Mouse (Mus musculus) lung, embryonic 16.5 days (tissue): ENCODE data around the gene Pagr1b. TPM values are rescaled to one million over a fixed set of nuclear protein-coding genes. Genes with fewer than 3 reads are reported as not detected.

ENCODE experiments used
- ATAC-seq: fragments of 200-750 bp; cut with Nextera tagmentation; 2 replicates; pipeline ENCODE4 v1.8.0; 2017; ENCODE audit warnings: low read depth, mild to moderate bottlenecking, moderate library complexity
- H3K27ac ChIP-seq: fragments of 300-500 bp; sonication (generic); 2 replicates; pipeline ENCODE4 v1.5.1; 2014; ENCODE audit warnings: mild to moderate bottlenecking, control low read depth, low read length
- H3K27me3 ChIP-seq: fragments of 300-500 bp; sonication (generic); 2 replicates; pipeline ENCODE4 v1.6.1; 2014; ENCODE audit warnings: low read depth, low read length, mixed read lengths; ENCODE audit not compliant: control insufficient read depth, insufficient read depth
- H3K36me3 ChIP-seq: fragments of 300-500 bp; sonication (generic); 2 replicates; pipeline ENCODE4 v1.6.1; 2014; ENCODE audit warnings: low read length; ENCODE audit not compliant: control insufficient read depth, insufficient read depth
- H3K4me1 ChIP-seq: fragments of 300-500 bp; sonication (generic); replicated peaks from 2 replicates; pipeline ENCODE4 v1.6.1; 2014; ENCODE audit warnings: low read length, mixed read lengths; ENCODE audit not compliant: control insufficient read depth, insufficient read depth
- H3K4me2 ChIP-seq: fragments of 300-500 bp; sonication (generic); 2 replicates; pipeline ENCODE4 v1.6.1; 2014; ENCODE audit warnings: low read depth, low read length, control low read depth
- H3K4me3 ChIP-seq: fragments of 300-500 bp; sonication (generic); 2 replicates; pipeline ENCODE4 v1.5.1; 2014; ENCODE audit warnings: mild to moderate bottlenecking, low read length, control low read depth
- H3K9ac ChIP-seq: fragments of 300-500 bp; sonication (generic); 2 replicates; pipeline ENCODE4 v1.6.1; 2014; ENCODE audit warnings: low read length, control low read depth
- H3K9me3 ChIP-seq: fragments of 300-500 bp; sonication (generic); 2 replicates; pipeline ENCODE4 v1.6.1; 2016; ENCODE audit warnings: low read length; ENCODE audit not compliant: control insufficient read depth
- WGBS: fragments of 180-500 bp; shearing (Covaris S2); extraction: QIAGEN DNeasy Blood & Tissue Kit; methylation state at CpG from one replicate; pipeline ENCODE4 v1.1.7; 2014; 5-methylcytosine and 5-hydroxymethylcytosine counted together
- polyA plus RNA-seq: library from polyadenylated mRNA; unstranded; fragments of >200 nt; fragmentation: Nextera tagmentation; extraction: Ambion mirVana; gene quantifications from 2 replicates; pipeline ENCODE4 v1.2.1, GENCODE M21; 2015

Pagr1b gene
- 0.62 and 0.93 TPM in 2 replicates for polyA plus RNA-seq

GRCm38 (mm10) chr7:127016481-127016485 lies at the start of gene Pagr1b:
Gene Pagr1b, minus strand, starts transcription at chr7:127016484.
- Histone ChIP-seq H3K9ac (peak within 1 kb of the TSS; percentile 77), H3K4me1 (peaks cover 55% of the 10 kb centered on the region), H3K9me3 (no peaks in the 10 kb centered on the region), H3K27me3 (no peaks in the 10 kb centered on the region), H3K36me3 (peaks cover 5% of the 10 kb centered on the region; the same call in 1 of the 2 replicates), H3K4me2 (peak within 1 kb of the TSS; percentile 80), H3K4me3 (peak within 1 kb of the TSS; percentile 59), H3K27ac (peak within 1 kb of the TSS; percentile 98)
- ATAC-seq: no peak

DNA sequence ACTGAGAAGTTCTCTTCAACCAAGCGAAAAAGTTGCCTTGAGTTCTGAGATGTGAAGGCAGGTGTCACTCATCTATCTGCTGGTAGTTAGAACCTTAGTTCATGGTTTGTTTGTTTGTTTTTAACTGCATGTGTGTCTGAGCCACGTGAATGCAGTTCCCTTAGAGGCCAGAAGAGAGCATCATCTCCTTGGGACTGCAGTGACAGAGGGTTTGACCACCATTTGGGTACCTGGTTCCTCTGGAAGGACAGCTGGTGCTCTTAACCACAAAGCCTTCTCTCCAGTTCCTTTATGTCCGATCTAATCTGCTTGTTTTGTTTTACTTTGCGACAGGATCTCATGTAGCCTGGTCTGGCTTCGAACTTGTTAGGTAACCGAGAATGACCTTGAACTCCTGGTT lies 49.3 kb upstream of the Pagr1b start:
- H3K4me2 ChIP-seq: no peak overlapping the region
- WGBS: 77% methylated on average over 6 of the region's 6 CpGs
- no peaks in the 10 kb centered on the region for H3K4me1 ChIP-seq
- no peak overlapping the region for H3K4me3 ChIP-seq
- H3K27ac ChIP-seq: no peak overlapping the region
- no peak overlapping the region for H3K9ac ChIP-seq
- no peaks in the 10 kb centered on the region for H3K27me3 ChIP-seq
- no peak for ATAC-seq
- no peaks in the 10 kb centered on the region for H3K36me3 ChIP-seq
- no peaks in the 10 kb centered on the region for H3K9me3 ChIP-seq

- WGBS: 42% methylated on average over 5 of the region's 5 CpGs
- ATAC-seq: no peak
- H3K9ac ChIP-seq: no peak overlapping the region
- H3K4me2 ChIP-seq: no peak overlapping the region
- no peak overlapping the region for H3K4me3 ChIP-seq
- H3K9me3 ChIP-seq: no peaks in the 10 kb centered on the region
- H3K4me1 ChIP-seq: no peaks in the 10 kb centered on the region
- H3K27ac ChIP-seq: no peak overlapping the region
- no peaks in the 10 kb centered on the region for H3K36me3 ChIP-seq
- peaks cover 3% of the 10 kb centered on the region; the same call in 1 of the 2 replicates for H3K27me3 ChIP-seq
Observed at GRCm38 (mm10) chr7:127055026-127055585, 38.8 kb upstream of the Pagr1b start.

GRCm38 (mm10) chr7:127041851-127042672 lies 25.8 kb upstream of the Pagr1b start, which contains the start of gene Kif22:
Gene Kif22, minus strand, starts transcription at chr7:127042471.
- peak; percentile 95 for ATAC-seq
- under 1% methylated on average over 53 of the region's 53 CpGs for WGBS
- H3K4me2 ChIP-seq: peak within 1 kb of the TSS; percentile 70

GRCm38 (mm10) chr7:127031244-127031643 lies 15.0 kb upstream of the Pagr1b start:
- Histone ChIP-seq H3K27me3 (no peaks in the 10 kb centered on the region), H3K9me3 (no peaks in the 10 kb centered on the region), H3K4me3 (no peak overlapping the region), H3K36me3 (peaks cover 55% of the 10 kb centered on the region), H3K27ac (no peak overlapping the region), H3K9ac (no peak overlapping the region), H3K4me1 (peaks cover 8% of the 10 kb centered on the region), H3K4me2 (no peak overlapping the region)
- 48% methylated on average over 1 of the region's 1 CpGs for WGBS
- no peak for ATAC-seq

More at GRCm38 (mm10) chr7:127041851-127042672, 25.8 kb upstream of the Pagr1b start, which contains the start of gene Kif22:
- peak within 1 kb of the TSS; percentile 80 for H3K27ac ChIP-seq
- H3K9ac ChIP-seq: peak within 1 kb of the TSS; percentile 93
- H3K4me1 ChIP-seq: peaks cover 6% of the 10 kb centered on the region
- H3K4me3 ChIP-seq: peak within 1 kb of the TSS; percentile 95
- H3K27me3 ChIP-seq: no peaks in the 10 kb centered on the region
- no peaks in the 10 kb centered on the region; the same call in 1 of the 2 replicates for H3K9me3 ChIP-seq
- peaks cover 11% of the 10 kb centered on the region for H3K36me3 ChIP-seq

DNA sequence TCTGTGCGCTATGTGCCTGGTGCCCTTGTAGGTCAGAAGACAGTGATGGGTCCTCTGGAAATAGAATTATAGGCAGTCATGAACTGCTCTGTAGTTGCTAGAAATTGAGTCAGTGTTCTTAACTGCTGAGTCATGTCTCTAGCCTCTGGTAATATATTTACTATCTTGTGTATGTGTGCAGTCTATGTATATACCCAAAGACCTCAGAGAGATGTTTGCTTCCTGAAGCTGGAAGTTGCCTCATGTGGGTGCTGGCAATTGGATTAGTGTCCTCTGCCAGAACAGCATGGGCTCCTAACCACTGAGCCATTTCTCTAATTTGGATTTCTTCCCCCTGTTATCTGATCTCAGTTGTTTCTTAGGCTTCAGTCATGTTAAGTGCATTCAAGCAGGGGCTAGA lies 13.9 kb upstream of the Pagr1b start:
- 95% methylated on average over 1 of the region's 1 CpGs for whole genome bisulfite sequencing
- ATAC-seq: no peak
- Histone ChIP-seq H3K36me3 (peaks cover 50% of the 10 kb centered on the region), H3K27me3 (no peaks in the 10 kb centered on the region), H3K4me2 (no peak overlapping the region), H3K9ac (no peak overlapping the region), H3K4me3 (no peak overlapping the region), H3K9me3 (no peaks in the 10 kb centered on the region), H3K4me1 (peaks cover 8% of the 10 kb centered on the region), H3K27ac (no peak overlapping the region)

DNA sequence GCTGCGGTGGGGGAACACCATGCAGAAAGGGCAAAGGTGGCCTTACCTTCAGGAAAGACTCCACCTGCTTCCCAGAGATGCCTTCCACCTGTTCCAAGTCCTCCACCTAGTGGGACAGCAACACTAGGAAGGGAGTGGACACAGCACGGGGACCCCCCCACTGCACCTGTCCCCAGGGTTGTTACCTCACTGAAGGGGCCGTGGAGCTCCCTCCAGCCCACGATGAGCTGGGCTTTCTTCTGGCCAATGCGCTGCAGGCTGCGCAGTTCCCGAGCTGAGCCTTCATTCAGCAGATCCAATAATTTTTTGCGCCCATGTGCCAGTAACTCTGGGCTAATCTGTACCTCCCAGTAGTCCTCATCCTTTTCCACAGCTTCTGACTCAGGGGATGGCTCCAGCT lies 11.6 kb upstream of the Pagr1b start:
- WGBS: 53% methylated on average over 8 of the region's 8 CpGs
- Histone ChIP-seq H3K27ac (peak overlapping the region; percentile 99), H3K4me3 (peak overlapping the region; percentile 94), H3K36me3 (peaks cover 45% of the 10 kb centered on the region), H3K27me3 (no peaks in the 10 kb centered on the region), H3K9me3 (no peaks in the 10 kb centered on the region), H3K4me1 (peaks cover 26% of the 10 kb centered on the region), H3K9ac (peak overlapping the region; percentile 75), H3K4me2 (peak overlapping the region; percentile 77)
- no peak for ATAC-seq

DNA sequence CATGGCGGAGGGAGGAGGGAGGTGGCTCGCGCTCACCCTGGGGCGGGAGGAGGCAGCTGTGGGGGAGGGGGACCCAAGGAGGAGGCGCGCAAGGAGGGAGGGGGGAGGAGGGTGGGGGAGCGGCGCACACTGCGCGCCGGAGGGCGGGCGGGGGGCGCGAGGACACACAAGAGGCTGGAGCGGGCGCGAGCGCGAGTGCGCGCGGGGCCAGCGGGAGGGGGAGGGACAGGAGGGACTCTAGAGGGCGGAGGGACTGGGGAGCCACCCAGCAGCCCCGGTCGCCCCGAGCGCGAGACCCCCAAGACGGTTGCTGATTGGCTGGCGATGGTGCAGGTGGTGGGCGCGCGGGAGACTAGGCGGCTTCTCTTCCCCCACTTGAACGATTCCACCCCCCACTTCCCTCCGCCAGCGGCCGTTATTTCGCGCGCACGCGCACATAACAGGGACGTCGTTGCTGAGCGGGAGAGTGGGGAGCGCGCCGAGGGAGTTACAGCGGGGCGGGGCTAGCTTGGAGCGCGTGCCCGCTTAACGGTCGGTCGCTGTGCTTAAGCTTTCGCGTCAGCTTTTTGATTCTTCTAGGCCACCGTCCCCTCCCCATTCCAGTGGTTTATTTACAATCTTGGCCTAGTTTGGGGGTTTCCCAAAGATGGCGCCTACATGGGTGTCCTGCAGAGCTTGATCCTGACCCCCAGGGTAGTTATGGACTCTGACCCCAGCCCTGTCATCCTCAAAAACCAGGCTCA lies 10.9 kb upstream of the Pagr1b start, which contains the start of gene Maz:
Gene Maz (minus strand): TSS at position 54 of the 743 bp plus-strand sequence.
- Histone ChIP-seq H3K27ac (peak within 1 kb of the TSS; percentile 99), H3K36me3 (peaks cover 45% of the 10 kb centered on the region), H3K4me2 (peak within 1 kb of the TSS; percentile 96), H3K4me1 (peaks cover 30% of the 10 kb centered on the region), H3K9me3 (no peaks in the 10 kb centered on the region), H3K9ac (peak within 1 kb of the TSS; percentile 99), H3K4me3 (peak within 1 kb of the TSS; percentile 94), H3K27me3 (no peaks in the 10 kb centered on the region)
- ATAC-seq: peak; percentile 93
- WGBS: under 1% methylated on average over 44 of the region's 63 CpGs

DNA sequence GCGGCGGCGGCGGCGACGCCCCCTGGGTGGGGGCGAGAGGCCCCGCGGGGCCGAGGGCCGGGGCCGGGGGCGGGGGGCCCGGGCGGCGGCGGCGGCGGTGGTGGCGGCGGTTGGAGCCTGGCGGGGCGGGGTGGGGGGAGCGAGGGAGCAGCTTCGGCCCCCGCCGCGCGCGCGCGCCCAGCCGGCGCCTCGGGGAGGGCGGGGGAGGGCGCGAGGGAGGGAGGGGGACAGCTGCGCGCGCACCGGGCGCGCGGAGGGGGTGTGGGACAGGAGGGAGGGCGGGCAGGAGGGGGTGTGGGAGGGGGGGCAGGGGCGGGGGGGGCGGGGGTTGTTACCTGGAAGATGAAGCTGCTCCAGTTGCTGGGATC lies 10.3 kb upstream of the Pagr1b start:
- H3K4me1 ChIP-seq: peaks cover 35% of the 10 kb centered on the region
- no peaks in the 10 kb centered on the region for H3K27me3 ChIP-seq
- H3K27ac ChIP-seq: peak overlapping the region; percentile 99
- ATAC-seq: no peak; the same call in 1 of the 2 replicates
- 0% methylated on average over 4 of the region's 48 CpGs for WGBS
- H3K9me3 ChIP-seq: no peaks in the 10 kb centered on the region
- H3K36me3 ChIP-seq: peaks cover 42% of the 10 kb centered on the region
- H3K4me3 ChIP-seq: peak overlapping the region; percentile 94
- peak overlapping the region; percentile 96 for H3K4me2 ChIP-seq
- peak overlapping the region; percentile 99 for H3K9ac ChIP-seq
